Mouse (Mus musculus) spleen, adult 2 months (tissue): ENCODE measurements at regions not wholly inside any gene's neighbourhood (a gene's known extent, or its start where the extent isn't known, plus 50 kb on each side); places are given as distances from the start of the nearest gene placed in this dataset.

Experiments
- CTCF ChIP-seq: fragments of 200-500 bp; IDR thresholded peaks from 2 replicates; pipeline ENCODE4 v1.5.1; 2011; ENCODE audit warnings: mild to moderate bottlenecking, inconsistent platforms; ENCODE audit not compliant: insufficient read depth, insufficient read length, insufficient replicate concordance; ENCODE audit errors: extremely low read depth
- POLR2A ChIP-seq: fragments of 200-500 bp; IDR thresholded peaks from 2 replicates; pipeline ENCODE4 v1.6.1; 2011; ENCODE audit warnings: low read depth, low read length, inconsistent platforms

GRCm38 (mm10) chr2:101175124-101175523 is 449.4 kb upstream of the Rag2 start:
- TF ChIP-seq CTCF (no peak), POLR2A (no peak)
